Mouse (Mus musculus) heart, postnatal 14 days (tissue): ENCODE results near the gene Ccnf. TPM values are rescaled to one million over a fixed set of nuclear protein-coding genes. Genes with fewer than 3 reads are reported as not detected.
A peak's percentile ranks its signal among the peaks of the same experiment; 100 is the strongest.

ENCODE experiments used
- DNase-seq, 2 experiments: peaks; one replicate each; pipeline ENCODE4 v3.0.0; 2021 to 2022
- intact Hi-C: fragments of 180-260 bp; cut with DNase I; formaldehyde crosslinking; loops from one replicate; pipeline ENCODE4 v1.15.1; 2025
- total RNA-seq, 2 experiments: library from RNA; stranded (reverse); gene quantifications; 2 replicates each; pipeline ENCODE4 v1.2.3; 2021

Gene Ccnf
- total RNA-seq, 2 experiments from 2014 or later = 2.7 to 4.8 TPM

- DNase-seq = no peak
- intact Hi-C loops = no loop called here
Observed at GRCm38 (mm10) chr17:24226721-24227120, 24.6 kb downstream of the Ccnf start.

- DNase-seq = no peak
- intact Hi-C loops = no loop called here
Observed at GRCm38 (mm10) chr17:24225851-24226250, 25.4 kb downstream of the Ccnf start.

DNA sequence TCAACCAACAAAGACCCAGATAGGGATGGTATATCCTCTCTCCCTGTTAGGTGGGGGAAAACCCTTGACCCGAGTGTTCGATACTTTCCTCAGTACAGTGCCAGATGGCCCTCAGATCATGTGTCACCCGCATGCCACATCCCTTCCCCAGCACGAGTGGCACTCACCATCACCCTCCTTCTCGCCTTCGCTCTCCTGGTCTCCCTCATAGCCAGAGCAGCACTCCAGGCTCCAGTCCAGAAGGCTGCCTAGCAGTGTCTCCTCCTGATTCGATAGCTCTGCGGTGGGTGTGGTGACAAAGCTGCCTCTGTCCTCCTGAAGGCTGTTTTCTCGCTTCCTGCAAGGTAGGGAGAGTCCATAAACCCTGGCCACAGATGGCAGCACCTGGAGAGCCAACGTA is 26.5 kb downstream of the Ccnf start:
- intact Hi-C loops = no loop called here
- DNase-seq = no peak

GRCm38 (mm10) chr17:24223513-24223912 is 27.8 kb downstream of the Ccnf start:
- intact Hi-C loops = no loop called here
- no peak for DNase-seq

- intact Hi-C loops = no loop called here
- no peak for DNase-seq
Observed at GRCm38 (mm10) chr17:24222653-24223052, 28.6 kb downstream of the Ccnf start.

DNA sequence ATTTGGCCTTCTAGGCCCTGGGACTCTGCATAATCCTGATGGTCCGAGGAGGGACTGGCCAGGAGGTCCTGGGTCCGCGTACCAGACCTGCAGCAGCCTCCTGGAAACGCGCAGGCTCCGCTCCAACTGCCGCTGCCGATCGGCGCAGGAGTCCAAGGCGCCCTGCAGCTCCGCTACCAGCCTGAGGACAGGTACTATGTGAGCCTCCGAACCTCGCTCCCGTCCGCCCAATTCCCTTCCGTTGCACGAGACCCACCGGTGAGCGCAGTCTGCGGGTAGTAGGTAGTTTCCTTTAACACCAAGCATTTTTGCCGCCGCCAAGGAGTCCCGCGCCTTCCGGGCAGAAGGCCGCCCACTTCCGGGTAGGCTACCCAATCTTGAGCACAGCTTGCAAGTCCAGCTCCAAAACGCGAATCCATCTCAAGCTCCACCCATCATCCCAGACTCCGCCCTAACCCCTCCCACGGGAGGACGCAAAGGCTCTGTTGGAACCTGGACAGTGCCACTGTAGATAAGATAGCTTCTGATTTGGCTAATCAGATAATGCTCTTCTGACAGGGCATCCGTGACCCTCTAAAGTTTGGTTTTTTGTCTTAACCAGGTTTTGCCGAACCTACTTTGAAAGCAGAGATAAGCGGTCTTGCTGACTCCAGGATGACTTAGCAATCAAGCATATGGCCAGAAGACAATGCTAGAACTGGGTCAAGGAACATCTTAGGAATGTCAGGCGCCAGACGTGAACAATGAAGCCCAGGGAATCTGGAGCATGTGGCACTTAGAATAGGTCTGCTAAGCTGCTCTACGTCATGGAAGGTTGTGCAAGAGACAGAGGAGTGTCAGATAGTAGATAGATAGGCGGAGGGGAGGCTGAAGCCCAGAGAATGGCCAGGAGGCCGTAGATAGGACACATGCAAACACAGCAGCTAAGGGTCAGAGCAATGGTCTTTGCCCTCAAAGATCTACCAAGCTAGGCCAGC is 30.6 kb downstream of the Ccnf start, which contains the start of gene Tedc2:
TSS of gene Tedc2 (minus strand) at position 417 of the 977 bp plus-strand sequence.
- DNase-seq = peak; percentile 87 to 92
- intact Hi-C loops = no loop called here

DNA sequence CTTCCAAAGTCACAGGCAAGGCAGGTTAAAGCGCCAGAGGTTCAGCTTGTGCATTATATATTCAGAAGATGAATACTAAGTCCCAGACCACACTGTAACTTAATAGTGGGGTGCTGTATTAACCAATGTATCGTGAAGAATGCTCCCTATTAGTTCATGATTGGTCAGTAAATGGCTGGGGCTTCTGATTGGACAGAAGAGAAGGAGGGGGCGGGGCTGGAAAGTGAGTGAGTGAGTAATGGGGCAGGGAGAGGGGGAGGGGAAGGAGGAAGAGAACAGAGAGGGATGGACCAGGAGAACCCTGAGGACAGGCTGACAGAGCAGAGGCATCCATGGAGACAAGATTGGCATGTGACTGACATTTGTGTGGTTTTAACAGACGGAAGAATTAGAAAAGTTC is 34.4 kb downstream of the Ccnf start:
- intact Hi-C loops = no loop called here
- no peak for DNase-seq

DNA sequence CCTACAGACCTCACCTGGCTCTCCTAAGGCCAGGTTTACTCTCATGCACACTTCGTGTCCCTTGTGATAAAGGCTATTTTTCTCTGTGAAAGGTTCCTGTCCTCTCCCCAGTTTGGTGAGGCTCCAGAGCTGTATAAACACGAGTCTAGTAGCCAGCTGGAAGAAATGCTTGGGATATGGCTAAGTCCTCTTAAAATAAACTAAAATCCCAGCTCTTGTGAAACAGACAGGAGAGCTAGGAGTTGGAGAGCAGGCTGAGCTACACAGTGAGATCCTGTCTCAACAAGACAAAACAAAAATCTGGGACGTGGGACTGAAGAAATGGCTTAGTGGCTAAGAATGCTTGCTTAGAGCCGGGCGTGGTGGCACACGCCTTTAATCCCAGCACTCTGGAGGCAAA is 38.1 kb downstream of the Ccnf start:
- intact Hi-C loops = no loop called here
- no peak for DNase-seq

GRCm38 (mm10) chr17:24212441-24213018 is 38.8 kb downstream of the Ccnf start:
- no peak for DNase-seq
- intact Hi-C loops = no loop called here

GRCm38 (mm10) chr17:24211631-24212440 is 39.4 kb downstream of the Ccnf start:
- intact Hi-C loops = no loop called here
- peak; percentile 24 to 44 for DNase-seq

DNA sequence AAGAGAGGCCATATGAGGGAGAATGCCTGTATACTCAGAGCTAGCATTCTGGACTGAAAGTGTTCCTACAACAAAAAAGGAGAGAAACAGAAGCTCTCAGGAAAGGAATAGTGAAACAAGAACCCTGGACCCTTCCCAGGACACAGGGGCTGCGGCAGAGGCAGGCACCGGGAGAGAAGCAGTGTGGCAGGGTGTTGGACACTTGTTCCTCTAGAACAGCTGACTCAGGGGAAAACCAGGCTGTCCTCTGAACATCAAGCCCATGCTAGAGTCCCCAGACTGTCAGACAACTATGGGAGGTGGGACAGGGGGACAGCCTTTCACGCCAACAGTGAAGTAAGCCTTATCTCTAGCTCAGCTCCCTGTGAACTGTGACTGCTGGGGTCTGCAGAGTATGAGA is 40.7 kb downstream of the Ccnf start:
- intact Hi-C loops = no loop called here
- no peak for DNase-seq

GRCm38 (mm10) chr17:24209916-24210240 is 41.4 kb downstream of the Ccnf start:
- intact Hi-C loops = loop anchor here (5.0 kb wide), 1 partner anchor 42 kb away; the partner anchor contains the start of gene Ccnf

GRCm38 (mm10) chr17:24209043-24209915 is 42.0 kb downstream of the Ccnf start, which contains the start of gene Ntn3:
Ntn3 (minus strand) TSS chr17:24209531.
- intact Hi-C loops = loop anchor here (5.0 kb wide), 1 partner anchor 43 kb away; the partner anchor contains the start of gene Ccnf
- peak; percentile 50 to 64 for DNase-seq

More at GRCm38 (mm10) chr17:24209916-24210240, 41.4 kb downstream of the Ccnf start:
- no peak for DNase-seq

DNA sequence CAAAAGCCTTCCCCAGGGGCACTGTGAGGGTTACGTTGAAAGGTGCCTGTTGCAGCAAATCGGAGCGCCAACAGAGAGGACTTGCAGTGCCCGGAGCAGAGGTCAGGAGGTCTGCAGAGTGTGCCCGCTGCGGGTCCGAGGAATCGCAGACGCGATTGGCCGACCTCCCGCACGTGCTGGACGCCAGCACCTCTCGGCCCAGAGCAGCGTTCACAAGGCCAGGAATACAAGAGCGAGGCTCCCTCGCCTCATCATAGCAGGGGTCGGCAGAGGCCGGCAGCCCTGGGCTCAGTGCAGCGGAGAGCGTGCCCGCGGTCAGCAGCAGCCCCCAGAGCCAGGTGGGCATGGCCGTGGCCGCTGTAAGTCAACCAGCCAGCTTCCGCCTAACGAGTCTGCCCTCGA is 42.6 kb downstream of the Ccnf start:
- intact Hi-C loops = loop anchor here (5.0 kb wide), 1 partner anchor 44 kb away; the partner anchor contains the start of gene Ccnf
- DNase-seq = peak in 1 of 2 experiments; percentile 39

DNA sequence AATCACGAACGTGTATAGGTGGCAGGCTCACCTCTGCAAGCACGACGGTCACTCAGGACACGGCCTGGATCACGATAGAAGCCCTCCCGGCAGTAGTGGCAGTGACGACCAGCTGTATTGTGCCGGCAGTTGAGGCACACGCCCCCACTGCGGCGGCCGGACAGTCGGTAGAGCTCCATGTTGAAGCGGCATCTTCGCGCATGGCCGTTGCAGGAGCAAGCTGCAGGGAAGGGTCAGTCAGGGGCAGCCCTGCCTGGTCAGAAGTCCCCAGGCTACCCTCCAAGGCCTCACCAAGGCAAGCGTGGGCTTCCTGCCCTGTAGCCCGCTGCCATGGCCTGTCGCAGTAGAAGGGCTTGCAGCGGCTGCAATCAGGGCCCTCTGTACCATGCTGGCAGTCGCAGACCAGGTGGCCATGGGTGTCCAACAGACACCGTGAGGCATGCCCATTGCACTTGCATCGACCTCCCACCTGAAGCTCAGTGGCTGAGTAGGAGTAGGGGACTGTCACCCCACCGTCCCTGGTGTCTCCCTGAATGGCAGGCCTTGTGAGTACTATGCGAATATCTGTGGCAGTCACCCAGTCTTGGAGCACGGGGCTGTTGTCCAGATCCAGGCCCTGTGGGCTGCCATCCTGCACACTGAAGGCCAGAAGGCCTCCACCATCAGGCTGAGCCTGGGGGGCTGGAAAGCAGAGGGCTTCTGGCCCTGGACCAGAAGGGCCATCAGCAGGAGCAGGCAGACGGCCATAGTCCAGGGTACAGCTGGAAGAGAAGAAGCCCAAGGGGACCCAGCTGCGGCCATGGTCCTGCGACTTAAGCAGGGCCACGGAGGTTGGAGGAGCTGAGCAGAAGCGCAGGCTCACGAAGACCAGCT is 43.3 kb downstream of the Ccnf start:
- intact Hi-C loops = loop anchor here (5.0 kb wide), 1 partner anchor 44 kb away; the partner anchor contains the start of gene Ccnf

DNA sequence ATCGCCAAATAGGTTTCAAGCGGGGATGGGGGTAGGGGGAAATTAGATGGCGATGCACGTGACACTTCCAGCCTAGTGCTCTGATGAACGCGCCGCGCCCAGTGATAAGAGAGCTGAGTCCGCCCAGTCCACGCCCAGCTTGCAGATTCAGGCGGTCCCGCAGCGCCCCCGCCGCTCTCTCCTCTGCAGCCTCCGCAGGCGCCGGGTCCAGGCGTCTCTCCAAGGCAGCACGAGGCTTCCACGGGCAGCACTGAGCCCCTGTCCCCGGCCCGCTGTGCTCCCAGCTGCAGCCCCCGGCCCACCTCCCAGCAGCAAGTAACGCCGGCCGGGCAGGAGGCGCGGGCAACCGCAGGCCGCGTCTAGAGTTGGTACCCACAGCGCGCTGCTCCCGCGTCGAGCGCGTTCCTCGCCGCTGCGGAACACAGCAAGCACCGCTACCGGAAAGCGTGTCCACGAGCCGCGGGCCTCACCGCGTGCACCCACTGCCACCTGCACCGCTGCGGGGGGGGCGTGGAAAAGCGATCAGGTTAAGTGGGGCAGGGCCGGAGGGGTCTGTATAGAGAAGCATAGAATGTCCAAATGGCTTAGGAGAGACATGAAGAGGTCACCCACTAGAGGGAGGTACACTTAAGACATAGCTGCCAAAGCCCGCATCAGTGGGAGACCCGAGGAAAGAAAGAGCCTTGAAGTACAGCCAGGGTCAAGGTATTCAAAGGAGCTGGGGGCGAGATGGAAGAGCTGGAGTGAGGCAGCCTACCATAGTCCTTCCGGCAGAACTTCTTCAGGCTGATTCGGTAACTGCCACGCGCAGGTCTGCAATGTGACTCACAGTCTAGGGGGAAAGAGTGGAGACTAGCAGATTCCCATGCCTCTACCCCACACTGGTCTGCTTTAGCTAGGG is 44.6 kb downstream of the Ccnf start:
- DNase-seq = peak; percentile 41 to 56

More for the DNA sequence above, 43.3 kb downstream of the Ccnf start:
- peak in 1 of 2 experiments; percentile 21 for DNase-seq

DNA sequence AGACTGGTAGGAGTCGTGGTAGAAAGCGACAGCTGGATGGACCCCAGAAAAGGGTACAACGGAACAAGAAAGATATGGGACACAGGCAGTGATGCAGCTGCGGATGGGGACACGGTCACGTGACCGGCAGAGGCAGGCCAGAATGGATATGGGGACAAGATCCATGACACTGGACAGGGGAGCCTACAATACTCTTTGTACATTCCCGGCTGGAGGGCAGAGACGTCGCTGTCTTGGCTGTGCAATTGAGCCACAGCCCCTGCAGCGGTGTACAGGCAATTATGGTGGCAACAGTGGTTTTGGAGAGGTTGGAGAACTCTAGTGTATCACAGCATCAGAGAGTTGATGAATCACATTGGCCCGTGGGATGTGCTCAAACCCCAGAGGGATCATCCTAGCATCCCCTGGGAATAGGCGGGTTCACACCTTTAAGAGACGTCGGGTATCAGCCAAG is 45.3 kb downstream of the Ccnf start:
- peak in 1 of 2 experiments; percentile 57 for DNase-seq
- intact Hi-C loops = loop anchor here (5.0 kb wide), 1 partner anchor 46 kb away; the partner anchor contains the start of gene Ccnf

More for the DNA sequence above, 44.6 kb downstream of the Ccnf start:
- intact Hi-C loops = loop anchor here (5.0 kb wide), 1 partner anchor 46 kb away; the partner anchor contains the start of gene Ccnf
